Mouse (Mus musculus): Measurements from ENCODE around the gene Asb14.
"Not testable (repeated sequence)": the region's sequence is repeated elsewhere in the genome, so short reads cannot be mapped to it uniquely, and the experiment has no call there.

DNA sequence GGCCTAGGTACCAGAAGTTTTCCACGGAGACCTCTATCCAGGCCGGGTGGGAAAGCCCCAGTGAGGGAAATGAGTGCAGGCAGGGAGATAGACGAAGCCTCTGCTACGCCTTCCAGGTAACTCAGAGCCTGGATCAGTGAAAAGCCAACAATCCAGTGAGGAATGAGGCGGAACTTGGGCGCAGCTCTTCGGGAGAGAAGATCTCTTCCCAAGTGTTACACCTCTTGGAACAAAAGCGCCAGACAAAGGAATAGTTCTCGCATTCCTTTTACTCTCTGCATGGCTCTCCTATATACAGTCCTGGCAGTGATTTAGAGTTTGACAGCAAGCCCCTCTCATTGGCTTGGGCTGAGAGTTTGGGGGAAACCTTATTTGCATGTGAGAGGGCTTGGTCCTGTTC, 16.1 kb downstream of the Asb14 start:
- TF ChIP-seq CTCF (IDR thresholded peaks at IDR 0.05; ENCODE audit: extremely low read depth, insufficient read depth, insufficient read length, insufficient replicate concordance); POLR2A (IDR thresholded peaks at IDR 0.05; ENCODE audit: low read depth, low read length): not testable (repeated sequence)

Measured in spleen, adult 2 months (tissue).